Mouse (Mus musculus): ENCODE data around the gene Mybl2.

The Mybl2 gene

DNA sequence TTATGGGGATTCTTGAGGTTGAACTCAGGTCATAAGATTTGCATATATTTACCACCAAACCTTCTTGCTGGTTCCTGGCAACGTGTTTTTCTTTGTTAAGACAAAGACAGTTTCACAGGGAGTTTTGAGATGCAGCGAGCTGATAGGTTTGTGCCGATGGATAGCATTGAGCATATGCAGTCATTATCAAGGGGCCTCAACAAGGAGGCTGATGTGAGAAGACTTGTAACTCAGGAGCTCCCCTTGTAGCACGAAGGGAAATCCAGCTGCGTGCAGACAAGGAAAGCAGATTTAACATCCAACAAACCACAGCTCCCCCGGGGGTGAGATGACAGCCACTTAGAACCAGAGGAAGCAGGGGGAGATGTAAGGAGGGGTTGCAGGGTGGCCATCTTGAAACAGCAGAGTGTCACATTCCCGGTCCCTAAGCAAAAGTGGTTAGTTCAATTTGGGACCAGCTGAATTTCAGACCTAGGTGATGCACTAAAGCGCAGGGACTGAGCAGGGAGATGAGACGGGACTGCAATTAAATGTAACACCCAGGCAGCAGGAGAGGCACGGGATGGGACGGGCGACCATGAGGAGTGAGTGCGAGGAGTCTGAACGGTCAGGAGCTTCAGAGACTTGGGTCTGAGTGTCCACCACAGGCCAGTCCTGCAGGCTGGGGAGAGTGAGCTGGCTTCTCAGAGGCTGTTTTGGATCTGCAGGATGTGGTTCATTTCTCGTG, 66.3 kb downstream of the Mybl2 start:
- peak in 1 of 2 experiments; percentile 18 for DNase-seq

DNA sequence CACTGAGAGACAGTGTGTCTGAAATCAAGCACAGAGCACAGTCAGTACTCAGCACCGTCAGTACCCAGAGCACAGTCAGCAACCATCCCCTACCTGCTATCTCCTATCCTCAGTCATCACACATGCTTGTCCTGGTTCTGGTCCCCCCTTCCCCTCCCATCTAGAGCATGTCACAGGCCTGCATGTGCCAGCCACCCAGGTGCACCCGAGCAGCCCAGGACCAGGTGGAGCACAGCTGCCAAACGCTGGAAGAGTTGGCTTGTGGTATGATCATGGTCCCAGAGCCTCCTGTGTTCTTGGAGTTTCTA, 66.8 kb downstream of the Mybl2 start:
- DNase-seq = no peak

DNA sequence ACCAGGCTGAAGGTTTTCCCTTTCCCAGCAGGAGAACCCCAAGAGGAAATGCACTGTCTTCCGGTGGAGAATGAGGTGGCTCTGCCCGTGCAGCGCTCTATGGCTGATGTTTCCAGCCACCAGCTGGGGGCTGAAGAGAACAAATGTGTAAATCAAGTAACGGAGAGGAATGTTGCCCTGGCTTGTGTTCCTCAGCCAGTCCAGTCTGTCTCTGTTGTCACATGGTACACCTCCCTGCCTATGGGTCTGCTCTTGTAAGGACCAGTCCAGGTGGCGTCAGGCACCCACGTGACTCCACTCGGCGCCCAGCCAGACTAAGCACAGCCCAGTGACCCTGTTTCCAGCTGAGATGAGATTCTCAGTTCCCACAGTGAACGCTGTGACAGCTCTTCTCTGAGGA, 67.8 kb downstream of the Mybl2 start:
- DNase-seq = peak; percentile 67 to 78

DNA sequence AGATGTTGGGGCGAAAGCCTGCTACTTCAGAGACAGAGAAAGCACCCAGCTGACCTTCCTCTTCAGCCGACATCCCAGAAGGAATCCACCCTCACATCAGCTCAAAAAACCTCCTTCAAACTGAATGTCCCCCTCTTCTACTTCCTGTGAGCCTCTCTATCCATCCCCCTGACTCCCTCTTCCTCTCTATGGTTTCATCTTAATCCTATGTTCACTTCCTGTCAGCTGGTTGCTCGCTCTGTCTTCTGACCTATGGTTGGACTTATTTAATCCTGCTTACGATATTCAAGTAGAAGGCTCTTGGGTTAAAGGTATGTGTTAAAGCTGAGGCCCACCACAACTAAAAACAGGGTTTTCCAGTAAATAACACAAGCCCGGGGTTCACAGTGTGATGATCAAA, 69.0 kb downstream of the Mybl2 start:
- DNase-seq = no peak

DNA sequence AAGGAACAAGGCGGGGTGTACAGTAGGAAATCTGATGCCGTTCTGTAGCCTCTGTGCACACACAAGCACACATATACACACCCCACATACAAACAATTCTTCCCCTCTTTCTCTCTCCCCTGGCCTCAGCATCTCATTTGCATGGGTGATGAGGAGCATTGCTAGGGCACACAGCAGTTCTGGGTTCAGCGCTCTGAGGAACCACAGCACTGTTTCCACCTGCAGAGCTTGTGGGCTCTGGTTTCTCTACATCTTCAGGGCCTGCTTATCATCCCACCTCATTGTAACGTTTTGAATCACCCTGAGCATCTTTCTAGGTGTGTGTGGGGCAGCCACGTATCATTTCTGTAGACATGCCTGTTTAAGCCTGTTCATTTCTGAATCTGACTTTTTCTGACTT, 76.3 kb downstream of the Mybl2 start:
- DNase-seq = no peak

DNA sequence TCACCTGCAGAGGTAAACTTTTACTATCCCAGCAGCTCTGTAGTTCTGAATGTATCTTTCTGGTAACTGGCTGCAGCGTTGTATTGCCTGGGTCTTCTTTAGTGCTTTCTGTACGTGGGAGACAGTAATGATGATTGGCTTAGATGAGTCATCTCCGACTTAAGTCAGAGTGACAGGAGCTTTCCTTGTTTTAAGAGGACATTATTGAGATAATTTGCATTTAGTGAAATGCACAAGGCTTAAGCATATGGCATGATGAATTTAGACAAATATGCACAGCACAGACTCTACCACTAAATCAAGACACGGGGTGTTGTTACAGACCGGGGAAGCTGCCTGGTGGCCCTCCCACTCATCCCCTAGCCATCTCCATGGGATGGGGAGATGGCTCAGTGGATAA, 77.8 kb downstream of the Mybl2 start:
- no peak for DNase-seq

Data from kidney, postnatal 4 days (tissue).